ENCODE assay signal across 12 mouse cellular contexts in genomic region chr5:118663999-118664398, GRCm38 (mm10).
A peak's percentile ranks its signal among the peaks of the same experiment; 100 is the strongest.
DNase-seq lines count a peak whose midpoint lies in the region; ATAC-seq and TF ChIP-seq lines count a peak whose summit lies in the region.
"Had no signal": no experiment of that assay in that cellular context is flagged by ENCODE, and none has a peak within 500 bp of the region (broad histone marks: within the 10 kb centered on the region; RNA-seq: fewer than 3 reads in every experiment).

No protein-coding gene starts in this region.

- H3K4me3 ChIP-seq in thymus, adult 2 months (ENCODE audit: control insufficient read depth, insufficient read depth, low read length) = no peak overlapping the region
- H3K4me3 ChIP-seq in liver, postnatal 0 days (ENCODE audit: low read depth, low read length) = no peak overlapping the region
- no peak overlapping the region for H3K4me3 ChIP-seq in stomach, postnatal 0 days (ENCODE audit: low read depth, low read length)
- no peak overlapping the region for H3K4me3 ChIP-seq in neural tube, embryonic 15.5 days (replicated peaks)
- H3K4me3 ChIP-seq: limb, embryonic 13.5 days had no signal

- TF ChIP-seq CTCF in thymus, adult 2 months (IDR thresholded peaks at IDR 0.05; ENCODE audit: borderline replicate concordance, control insufficient read depth, extremely low read depth, insufficient read depth, low read length, poor library complexity) = no peak
- no peak for TF ChIP-seq CTCF in liver, postnatal 0 days (IDR thresholded peaks at IDR 0.05; ENCODE audit: low read depth)
- TF ChIP-seq CTCF in stomach, postnatal 0 days (IDR thresholded peaks at IDR 0.05; ENCODE audit: low read depth) = no peak

- no peak overlapping the region for H3K9ac ChIP-seq in liver, postnatal 0 days (replicated peaks)
- no peak overlapping the region for H3K9ac ChIP-seq in stomach, postnatal 0 days (ENCODE audit: low read length)
- H3K9ac ChIP-seq in neural tube, embryonic 15.5 days (replicated peaks) = no peak overlapping the region
- H3K9ac ChIP-seq: forebrain, postnatal 0 days; limb, embryonic 13.5 days had no signal

- no peaks in the 10 kb centered on the region for H3K9me3 ChIP-seq in liver, postnatal 0 days (ENCODE audit: low read length)
- H3K9me3 ChIP-seq in stomach, postnatal 0 days (ENCODE audit: control insufficient read depth, low read length) = no peaks in the 10 kb centered on the region
- H3K9me3 ChIP-seq in neural tube, embryonic 15.5 days (replicated peaks) = no peaks in the 10 kb centered on the region
- H3K9me3 ChIP-seq: limb, embryonic 13.5 days had no signal

- 7% methylated on average over 6 of the region's 6 CpGs for WGBS in thymus, adult 2 months
- 38% methylated on average over 6 of the region's 6 CpGs for WGBS in liver, postnatal 0 days (ENCODE audit: insufficient replicate concordance)
- 26% methylated on average over 6 of the region's 6 CpGs for WGBS in stomach, postnatal 0 days
- WGBS in neural tube, embryonic 15.5 days = 72% methylated on average over 6 of the region's 6 CpGs

- TF ChIP-seq POLR2A in thymus, adult 2 months (IDR thresholded peaks at IDR 0.05; ENCODE audit: control insufficient read depth, extremely low read depth, insufficient read depth, low read length, poor library complexity) = no peak

- H3K4me2 ChIP-seq in liver, postnatal 0 days (ENCODE audit: low read depth, low read length) = no peak overlapping the region
- H3K4me2 ChIP-seq in stomach, postnatal 0 days (replicated peaks; ENCODE audit: low read depth) = no peak overlapping the region
- H3K4me2 ChIP-seq in neural tube, embryonic 15.5 days = no peak overlapping the region
- H3K4me2 ChIP-seq: limb, embryonic 13.5 days had no signal

- H3K36me3 ChIP-seq in thymus, adult 2 months (ENCODE audit: control insufficient read depth, insufficient read depth, low read length) = no peaks in the 10 kb centered on the region
- H3K36me3 ChIP-seq in liver, postnatal 0 days (replicated peaks; ENCODE audit: insufficient read depth, low read length) = peaks cover 3% of the 10 kb centered on the region
- no peaks in the 10 kb centered on the region for H3K36me3 ChIP-seq in stomach, postnatal 0 days (ENCODE audit: control insufficient read depth, insufficient read depth, low read length)
- H3K36me3 ChIP-seq in neural tube, embryonic 15.5 days = no peaks in the 10 kb centered on the region

- no peak for TF ChIP-seq EP300 in liver, postnatal 0 days (IDR thresholded peaks at IDR 0.05; ENCODE audit: low read depth)
- TF ChIP-seq EP300 in stomach, postnatal 0 days (optimal IDR thresholded peaks at IDR 0.05) = no peak

- H3K4me1 ChIP-seq in thymus, adult 2 months (replicated peaks; ENCODE audit: control insufficient read depth, insufficient read depth, low read length) = peaks cover 32% of the 10 kb centered on the region
- peaks cover 13% of the 10 kb centered on the region for H3K4me1 ChIP-seq in liver, postnatal 0 days (ENCODE audit: insufficient read depth)
- H3K4me1 ChIP-seq in stomach, postnatal 0 days (replicated peaks; ENCODE audit: control insufficient read depth, insufficient read depth) = no peaks in the 10 kb centered on the region; the same call in 1 of the 2 replicates
- H3K4me1 ChIP-seq in neural tube, embryonic 15.5 days = peaks cover 44% of the 10 kb centered on the region

- H3K27me3 ChIP-seq in thymus, adult 2 months (ENCODE audit: control insufficient read depth, insufficient read depth, low read length) = no peaks in the 10 kb centered on the region
- H3K27me3 ChIP-seq in liver, postnatal 0 days (ENCODE audit: insufficient read depth, low read length) = no peaks in the 10 kb centered on the region
- H3K27me3 ChIP-seq in stomach, postnatal 0 days (ENCODE audit: control insufficient read depth, insufficient read depth, low read length) = no peaks in the 10 kb centered on the region
- no peaks in the 10 kb centered on the region for H3K27me3 ChIP-seq in neural tube, embryonic 15.5 days (replicated peaks)
- H3K27me3 ChIP-seq: limb, embryonic 13.5 days had no signal

- H3K27ac ChIP-seq in thymus, adult 2 months (ENCODE audit: control insufficient read depth, insufficient read depth, low read length) = no peak overlapping the region
- peak overlapping the region; percentile 42; the same call in 1 of the 2 replicates for H3K27ac ChIP-seq in liver, postnatal 0 days (ENCODE audit: low read depth)
- H3K27ac ChIP-seq in stomach, postnatal 0 days (replicated peaks) = no peak overlapping the region
- no peak overlapping the region for H3K27ac ChIP-seq in neural tube, embryonic 15.5 days (replicated peaks)
- H3K27ac ChIP-seq: limb, embryonic 13.5 days had no signal

- peak; percentile 67 for DNase-seq in adrenal gland, adult 2 months
- DNase-seq in adrenal gland, postnatal 4 days (ENCODE audit: low spot score in 2 of 2) = no peak
- peak; percentile 36 for DNase-seq in thymus, postnatal 4 days
- no peak for DNase-seq in thymus, adult 2 months
- DNase-seq in liver, postnatal 0 days = no peak
- peak; percentile 35 for DNase-seq in stomach, postnatal 0 days (ENCODE audit: low spot score)
- DNase-seq: B cell, adult 2 months; forebrain, postnatal 0 days; kidney, adult 8-10 months had no signal

- peak; percentile 57; the same call in 1 of the 2 replicates for ATAC-seq in liver, postnatal 0 days
- ATAC-seq in stomach, postnatal 0 days (ENCODE audit: low FRiP score, low TSS enrichment) = peak; percentile 53; the same call in 1 of the 2 replicates
- ATAC-seq in erythroid progenitor cell, adult 5-6 weeks (replicated peaks; ENCODE audit: low FRiP score, poor library complexity, severe bottlenecking) = no peak
- no peak for ATAC-seq in neural tube, embryonic 15.5 days (ENCODE audit: low FRiP score)
- ATAC-seq: forebrain, postnatal 0 days had no signal

Comparison
In these comparisons a context has a peak if more than half of its experiments do, and no peak if none do; other contexts are left out.
1. DNase-seq: peak in adrenal gland, adult 2 months (single experiment), thymus, postnatal 4 days (single experiment) and stomach, postnatal 0 days (single experiment); none in adrenal gland, postnatal 4 days (0 of 2), thymus, adult 2 months (single experiment) and liver, postnatal 0 days (single experiment).
2. ATAC-seq: peak in liver, postnatal 0 days (single experiment) and stomach, postnatal 0 days (single experiment); none in erythroid progenitor cell, adult 5-6 weeks (single experiment) and neural tube, embryonic 15.5 days (single experiment).